Mouse (Mus musculus) stomach, postnatal 0 days (tissue): ENCODE results near the gene Hnrnpll. TPM values are rescaled to one million over a fixed set of nuclear protein-coding genes. Genes with fewer than 3 reads are reported as not detected.

ENCODE experiments used
- ATAC-seq: fragments of 200-750 bp; cut with Nextera tagmentation; 2 replicates; pipeline ENCODE4 v1.8.0; 2017; ENCODE audit not compliant: low FRiP score, low TSS enrichment
- DNase-seq: peaks from one replicate; pipeline ENCODE4 v3.0.0-alpha.2; 2016; ENCODE audit warnings: low spot score
- H3K27ac ChIP-seq: fragments of 300-500 bp; sonication (generic); replicated peaks from 2 replicates; pipeline ENCODE4 v1.5.1; 2014; ENCODE audit warnings: mild to moderate bottlenecking, control low read depth
- H3K27me3 ChIP-seq: fragments of 300-500 bp; sonication (generic); 2 replicates; pipeline ENCODE4 v1.6.1; 2014; ENCODE audit warnings: low read length; ENCODE audit not compliant: control insufficient read depth, insufficient read depth
- H3K36me3 ChIP-seq: fragments of 300-500 bp; sonication (generic); 2 replicates; pipeline ENCODE4 v1.6.1; 2014; ENCODE audit warnings: low read length, mixed read lengths; ENCODE audit not compliant: control insufficient read depth, insufficient read depth
- H3K4me1 ChIP-seq: fragments of 300-500 bp; sonication (generic); replicated peaks from 2 replicates; pipeline ENCODE4 v1.6.1; 2014; ENCODE audit warnings: antibody characterized with exemption; ENCODE audit not compliant: control insufficient read depth, insufficient read depth
- H3K4me2 ChIP-seq: fragments of 300-500 bp; sonication (generic); replicated peaks from 2 replicates; pipeline ENCODE4 v1.6.1; 2014; ENCODE audit warnings: low read depth, mild to moderate bottlenecking, control low read depth, moderate library complexity
- H3K4me3 ChIP-seq: fragments of 300-500 bp; sonication (generic); 2 replicates; pipeline ENCODE4 v1.5.1; 2014; ENCODE audit warnings: low read depth, low read length, control low read depth
- H3K9ac ChIP-seq: fragments of 300-500 bp; sonication (generic); 2 replicates; pipeline ENCODE4 v1.6.1; 2014; ENCODE audit warnings: mild to moderate bottlenecking, low read length, control low read depth, mixed read lengths
- H3K9me3 ChIP-seq: fragments of 300-500 bp; sonication (generic); 2 replicates; pipeline ENCODE4 v1.6.1; 2016; ENCODE audit warnings: low read length; ENCODE audit not compliant: control insufficient read depth
- CTCF ChIP-seq: IDR thresholded peaks from 2 replicates; pipeline ENCODE4 v1.5.1; 2016; ENCODE audit warnings: antibody characterized with exemption, low read depth, mild to moderate bottlenecking, moderate library complexity
- EP300 ChIP-seq: optimal IDR thresholded peaks from 2 replicates; pipeline ENCODE3; 2016; ENCODE audit warnings: antibody characterized with exemption
- WGBS: fragments of 180-500 bp; shearing (Covaris S2); extraction: QIAGEN DNeasy Blood & Tissue Kit; methylation state at CpG from one replicate; pipeline ENCODE4 v1.1.7; 2014; 5-methylcytosine and 5-hydroxymethylcytosine counted together
- polyA plus RNA-seq: library from polyadenylated mRNA; unstranded; fragments of >200 nt; fragmentation: Nextera tagmentation; extraction: Ambion mirVana; gene quantifications from 2 replicates; pipeline ENCODE4 v1.2.1, GENCODE M21; 2015

Gene Hnrnpll
- polyA plus RNA-seq, 1 experiment from 2014 or later, result 18.3 TPM

DNA sequence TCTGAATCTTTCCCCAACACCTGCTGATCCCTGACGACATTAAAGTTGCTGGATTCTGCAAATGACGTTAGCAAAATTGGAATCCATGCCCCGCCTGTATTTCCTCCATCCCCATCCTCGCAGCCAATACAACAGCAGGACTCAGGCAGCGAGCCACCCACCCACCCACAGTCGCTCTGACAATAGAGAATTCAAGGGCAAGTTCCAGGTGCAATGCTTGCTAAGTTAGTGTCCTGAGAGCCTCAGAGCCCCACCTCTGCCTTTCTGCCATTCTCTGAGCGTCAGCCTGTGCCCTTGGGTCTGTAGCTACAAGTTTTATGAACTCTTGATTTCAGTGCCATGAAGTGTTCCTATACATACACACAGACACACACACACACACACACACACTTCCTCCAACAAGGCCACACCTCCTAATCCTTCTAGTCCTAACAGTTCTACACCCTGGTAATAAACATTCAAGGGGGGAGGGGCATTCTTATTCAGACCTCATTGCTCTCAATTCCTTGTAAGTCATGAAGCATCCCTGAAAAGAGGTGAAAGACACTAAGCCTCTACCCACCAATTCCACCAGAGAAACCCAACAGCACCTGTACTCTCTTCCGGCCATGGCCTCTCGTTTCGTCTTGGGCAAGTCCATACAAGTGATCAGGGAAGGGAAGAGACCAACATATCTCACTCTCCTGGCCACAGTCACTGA, 81.6 kb downstream of the Hnrnpll start:
- 71% methylated on average over 10 of the region's 10 CpGs for WGBS
- Histone ChIP-seq H3K27me3 (no peaks in the 10 kb centered on the region), H3K4me3 (no peak overlapping the region), H3K36me3 (no peaks in the 10 kb centered on the region), H3K27ac (no peak overlapping the region), H3K4me2 (no peak overlapping the region), H3K4me1 (no peaks in the 10 kb centered on the region), H3K9ac (no peak overlapping the region), H3K9me3 (no peaks in the 10 kb centered on the region)
- TF ChIP-seq CTCF (no peak), EP300 (no peak)
- no peak for DNase-seq
- ATAC-seq, result no peak

Other genes starting within 250 kb of the Hnrnpll start
- gene Atl2, start 166.2 kb downstream of the Hnrnpll start, polyA plus RNA-seq, result 22.6 and 25.2 TPM in 2 replicates
- 31.6 and 34.3 TPM in 2 replicates for gene Galm, start 65.1 kb upstream of the Hnrnpll start, polyA plus RNA-seq
- 208 and 212 TPM in 2 replicates for gene Srsf7, start 145.0 kb upstream of the Hnrnpll start, polyA plus RNA-seq
- 0.05 TPM in 2 replicates for gene Ttc39d, start 145.1 kb upstream of the Hnrnpll start, polyA plus RNA-seq
- 15.2 and 17.8 TPM in 2 replicates for gene Gemin6, start 162.1 kb upstream of the Hnrnpll start, polyA plus RNA-seq
- gene Morn2, start 227.9 kb upstream of the Hnrnpll start, polyA plus RNA-seq, result 9.4 and 10.3 TPM in 2 replicates
- gene Dhx57, start 228.1 kb upstream of the Hnrnpll start, polyA plus RNA-seq, result 3.9 TPM in 2 replicates
- 1.4 TPM in 2 replicates for gene Arhgef33, start 245.1 kb upstream of the Hnrnpll start, polyA plus RNA-seq